Mouse (Mus musculus) thymus, adult 2 months (tissue): ENCODE data around the gene Ube3b. TPM values are rescaled to one million over a fixed set of nuclear protein-coding genes. Genes with fewer than 3 reads are reported as not detected.

Source experiments
- DNase-seq: peaks from one replicate; pipeline ENCODE4 v3.0.0; 2021
- H3K27ac ChIP-seq: fragments of 200-500 bp; 2 replicates; pipeline ENCODE4 v1.5.1; 2012; ENCODE audit warnings: low read length, control low read depth; ENCODE audit not compliant: control insufficient read depth, insufficient read depth
- H3K27me3 ChIP-seq: fragments of 200-500 bp; 2 replicates; pipeline ENCODE4 v1.6.1; 2012; ENCODE audit warnings: mild to moderate bottlenecking, low read length, moderate library complexity, mixed read lengths; ENCODE audit not compliant: control insufficient read depth, insufficient read depth
- H3K36me3 ChIP-seq: fragments of 200-500 bp; 2 replicates; pipeline ENCODE4 v1.6.1; 2012; ENCODE audit warnings: mild to moderate bottlenecking, low read length, moderate library complexity; ENCODE audit not compliant: control insufficient read depth, insufficient read depth
- H3K4me1 ChIP-seq: fragments of 200-500 bp; replicated peaks from 2 replicates; pipeline ENCODE4 v1.6.1; 2012; ENCODE audit warnings: low read length; ENCODE audit not compliant: control insufficient read depth, insufficient read depth
- H3K4me3 ChIP-seq: fragments of 200-500 bp; 2 replicates; pipeline ENCODE4 v1.5.1; 2012; ENCODE audit warnings: mild to moderate bottlenecking, low read length, control low read depth, moderate library complexity; ENCODE audit not compliant: control insufficient read depth, insufficient read depth
- CTCF ChIP-seq: fragments of 200-500 bp; IDR thresholded peaks from 2 replicates; pipeline ENCODE4 v1.5.1; 2012; ENCODE audit warnings: mild to moderate bottlenecking, control low read depth, low read length, moderate library complexity, borderline replicate concordance; ENCODE audit not compliant: control insufficient read depth, poor library complexity, insufficient read depth; ENCODE audit errors: extremely low read depth
- POLR2A ChIP-seq: fragments of 200-500 bp; IDR thresholded peaks from 2 replicates; pipeline ENCODE4 v1.6.1; 2012; ENCODE audit warnings: mild to moderate bottlenecking, low read length, control low read depth, moderate library complexity; ENCODE audit not compliant: control insufficient read depth, poor library complexity, insufficient read depth; ENCODE audit errors: extremely low read depth
- WGBS: fragments of 180-500 bp; shearing (Covaris S2); methylation state at CpG from one replicate; pipeline ENCODE4 v1.1.7; 2018; 5-methylcytosine and 5-hydroxymethylcytosine counted together
- polyA plus RNA-seq: library from polyadenylated mRNA; depleted of rRNA; stranded (reverse); fragments of >200 nt; gene quantifications from 2 replicates; pipeline ENCODE4 v1.2.3, GENCODE M21; 2012

Gene Ube3b
- polyA plus RNA-seq, 1 experiment = 123 TPM

DNA sequence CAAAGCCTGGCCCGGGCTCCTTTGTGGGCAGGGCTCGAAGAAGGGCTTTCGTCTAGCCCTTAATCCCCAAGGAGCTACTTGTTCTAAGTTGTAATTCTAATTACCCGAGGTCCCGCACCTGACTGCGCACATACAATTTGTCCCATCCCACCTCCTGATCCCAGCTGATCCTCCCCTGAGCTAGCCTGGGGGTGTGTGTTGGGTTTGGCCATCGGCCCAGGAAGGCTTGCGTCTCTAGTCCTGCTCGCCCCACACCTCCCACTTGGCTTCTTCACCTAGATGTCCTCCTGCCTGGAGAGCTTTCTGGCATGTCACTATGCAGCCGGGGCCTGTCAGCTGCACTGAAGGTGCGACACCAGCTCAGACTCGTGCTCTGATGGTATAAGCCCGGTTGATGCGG, 55.2 kb downstream of the Ube3b start:
- DNase-seq = no peak
- no peaks in the 10 kb centered on the region for H3K36me3 ChIP-seq
- no peak for TF ChIP-seq CTCF
- no peak for TF ChIP-seq POLR2A
- no peak overlapping the region for H3K4me3 ChIP-seq
- 99% methylated on average over 14 of the region's 14 CpGs for WGBS
- no peaks in the 10 kb centered on the region for H3K4me1 ChIP-seq
- no peaks in the 10 kb centered on the region for H3K27me3 ChIP-seq
- H3K27ac ChIP-seq = no peak overlapping the region

GRCm38 (mm10) chr5:114443566-114444367, 63.4 kb downstream of the Ube3b start, which contains the start of the genes Mmab and Mvk:
Mmab (minus strand) TSS chr5:114444060.
Mvk (plus strand) TSS chr5:114444269.
- H3K27ac ChIP-seq = no peak within 1 kb of the TSS
- TF ChIP-seq POLR2A (peak; percentile 43; the same call in 1 of the 2 replicates), CTCF (no peak)
- peak; percentile 97 for DNase-seq
- H3K36me3 ChIP-seq = no peaks in the 10 kb centered on the region
- H3K4me1 ChIP-seq = peaks cover 6% of the 10 kb centered on the region
- peak within 1 kb of the TSS; percentile 71 for H3K4me3 ChIP-seq
- no peaks in the 10 kb centered on the region for H3K27me3 ChIP-seq
- WGBS = 1% methylated on average over 43 of the region's 43 CpGs

- H3K4me1 ChIP-seq = peaks cover 6% of the 10 kb centered on the region
- H3K27ac ChIP-seq = no peak overlapping the region
These were observed 63.9 kb downstream of the Ube3b start for GRCm38 (mm10) chr5:114444368-114444692.

DNA sequence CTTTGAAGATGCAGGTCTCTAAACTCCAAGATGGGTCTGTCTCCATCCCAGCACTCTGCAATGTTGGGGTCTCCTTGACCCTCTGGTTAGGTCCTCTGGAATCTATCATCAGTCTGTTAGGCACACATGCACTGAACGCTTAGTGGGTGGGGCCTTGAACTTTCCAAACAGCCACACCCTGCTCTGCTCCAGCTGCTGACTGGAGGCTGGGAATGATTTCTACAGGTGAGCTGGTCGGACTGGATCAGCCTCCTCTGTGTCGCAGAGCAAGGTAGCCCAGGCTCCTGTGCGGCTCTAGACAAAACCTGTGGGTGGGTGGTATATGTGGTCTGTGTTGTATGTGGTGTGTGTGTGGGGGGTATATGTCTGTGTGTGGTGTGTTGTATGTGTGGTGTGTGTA, 68.6 kb downstream of the Ube3b start:
- TF ChIP-seq POLR2A (no peak), CTCF (no peak)
- Histone ChIP-seq H3K4me1 (peaks cover 4% of the 10 kb centered on the region), H3K27me3 (no peaks in the 10 kb centered on the region), H3K36me3 (no peaks in the 10 kb centered on the region), H3K4me3 (no peak overlapping the region), H3K27ac (no peak overlapping the region)
- no peak for DNase-seq
- WGBS = 90% methylated on average over 4 of the region's 4 CpGs

More at GRCm38 (mm10) chr5:114444368-114444692, 63.9 kb downstream of the Ube3b start:
- no peaks in the 10 kb centered on the region for H3K27me3 ChIP-seq
- H3K4me3 ChIP-seq = peak overlapping the region; percentile 71
- no peak for DNase-seq
- H3K36me3 ChIP-seq = no peaks in the 10 kb centered on the region
- TF ChIP-seq POLR2A (0 out of 2 replicates have a peak, but pooled peaks have one; percentile 13), CTCF (no peak)
- under 1% methylated on average over 21 of the region's 21 CpGs for WGBS

DNA sequence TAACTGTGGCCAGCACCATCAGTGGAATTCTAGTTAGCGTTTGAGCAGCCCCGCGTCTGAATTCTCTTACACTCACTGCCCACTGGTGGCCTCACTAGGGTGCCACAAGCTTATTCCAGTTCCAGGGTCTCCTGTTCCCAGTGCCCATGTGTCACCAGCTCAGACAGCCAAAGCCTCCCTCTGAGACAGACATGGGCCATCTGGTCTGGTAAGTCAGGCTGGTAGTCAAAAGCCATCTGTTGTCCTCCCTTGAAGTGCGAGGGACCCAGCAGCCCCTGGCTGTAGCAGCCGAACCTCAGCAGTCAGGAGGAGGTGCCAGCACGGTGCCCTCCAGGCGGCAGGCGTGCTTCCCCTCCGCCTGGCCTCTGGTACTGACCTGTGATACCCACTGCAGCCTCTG, 75.9 kb downstream of the Ube3b start:
- H3K27ac ChIP-seq = no peak overlapping the region
- H3K4me1 ChIP-seq = no peaks in the 10 kb centered on the region
- no peak for DNase-seq
- no peak overlapping the region for H3K4me3 ChIP-seq
- TF ChIP-seq POLR2A (no peak), CTCF (no peak)
- H3K27me3 ChIP-seq = no peaks in the 10 kb centered on the region
- H3K36me3 ChIP-seq = no peaks in the 10 kb centered on the region
- WGBS = 94% methylated on average over 9 of the region's 9 CpGs

GRCm38 (mm10) chr5:114456995-114457605, 76.7 kb downstream of the Ube3b start:
- H3K27ac ChIP-seq = no peak overlapping the region
- no peak overlapping the region for H3K4me3 ChIP-seq
- H3K36me3 ChIP-seq = no peaks in the 10 kb centered on the region
- H3K27me3 ChIP-seq = no peaks in the 10 kb centered on the region
- TF ChIP-seq POLR2A (no peak), CTCF (no peak)
- 86% methylated on average over 16 of the region's 16 CpGs for WGBS
- DNase-seq = no peak
- H3K4me1 ChIP-seq = peaks cover 3% of the 10 kb centered on the region
